Mouse (Mus musculus) hindbrain, embryonic 13.5 days (tissue): ENCODE measurements around the gene AI413582. TPM values are rescaled to one million over a fixed set of nuclear protein-coding genes. Genes with fewer than 3 reads are reported as not detected.
A peak's percentile ranks its signal among the peaks of the same experiment; 100 is the strongest.

Experiments used
- ATAC-seq: fragments of 200-750 bp; cut with Nextera tagmentation; 2 replicates; pipeline ENCODE4 v1.8.0; 2017; ENCODE audit warnings: moderate TSS enrichment; ENCODE audit not compliant: low FRiP score
- H3K27ac ChIP-seq: fragments of 300-500 bp; sonication (generic); 2 replicates; pipeline ENCODE4 v1.5.1; 2015; ENCODE audit warnings: inconsistent platforms, mild to moderate bottlenecking, moderate library complexity
- H3K27me3 ChIP-seq: fragments of 300-500 bp; sonication (generic); 2 replicates; pipeline ENCODE4 v1.6.1; 2015; ENCODE audit warnings: mild to moderate bottlenecking, inconsistent platforms
- H3K36me3 ChIP-seq: fragments of 300-500 bp; sonication (generic); 2 replicates; pipeline ENCODE4 v1.6.1; 2015; ENCODE audit warnings: mild to moderate bottlenecking, inconsistent platforms
- H3K4me1 ChIP-seq: fragments of 300-500 bp; sonication (generic); replicated peaks from 2 replicates; pipeline ENCODE4 v1.6.1; 2015; ENCODE audit warnings: inconsistent platforms
- H3K4me2 ChIP-seq: fragments of 300-500 bp; sonication (generic); 2 replicates; pipeline ENCODE4 v1.6.1; 2015; ENCODE audit warnings: inconsistent platforms, mild to moderate bottlenecking, moderate library complexity
- H3K4me3 ChIP-seq: fragments of 300-500 bp; sonication (generic); 2 replicates; pipeline ENCODE4 v1.5.1; 2015; ENCODE audit warnings: mild to moderate bottlenecking, inconsistent platforms
- H3K9ac ChIP-seq: fragments of 300-500 bp; sonication (generic); 2 replicates; pipeline ENCODE4 v1.6.1; 2015; ENCODE audit warnings: mild to moderate bottlenecking, inconsistent platforms
- H3K9me3 ChIP-seq: fragments of 300-500 bp; sonication (generic); 2 replicates; pipeline ENCODE4 v1.6.1; 2016; ENCODE audit warnings: inconsistent platforms
- WGBS: fragments of 180-500 bp; shearing (Covaris S2); methylation state at CpG from one replicate; pipeline ENCODE4 v1.1.7; 2015; 5-methylcytosine and 5-hydroxymethylcytosine counted together
- polyA plus RNA-seq: library from polyadenylated mRNA; unstranded; fragments of >200 nt; fragmentation: Nextera tagmentation; extraction: Ambion mirVana; gene quantifications from 2 replicates; pipeline ENCODE4 v1.2.1, GENCODE M21; 2015

The AI413582 gene
- polyA plus RNA-seq, 1 experiment from 2014 or later = 44.8 TPM

GRCm38 (mm10) chr17:27595659-27596375 lies 30.3 kb upstream of the AI413582 start:
- Histone ChIP-seq H3K4me1 (peaks cover 30% of the 10 kb centered on the region), H3K4me2 (no peak overlapping the region), H3K27me3 (no peaks in the 10 kb centered on the region), H3K36me3 (peaks cover 51% of the 10 kb centered on the region), H3K9ac (no peak overlapping the region; the same call in 1 of the 2 replicates), H3K4me3 (no peak overlapping the region), H3K27ac (0 out of 2 replicates have a peak overlapping the region, but pooled peaks have one; percentile 30), H3K9me3 (no peaks in the 10 kb centered on the region)
- 91% methylated on average over 15 of the region's 15 CpGs for WGBS
- no peak for ATAC-seq

GRCm38 (mm10) chr17:27592565-27592910 lies 27.0 kb upstream of the AI413582 start:
- Histone ChIP-seq H3K4me2 (no peak overlapping the region), H3K27ac (no peak overlapping the region), H3K4me3 (no peak overlapping the region), H3K27me3 (no peaks in the 10 kb centered on the region), H3K9me3 (no peaks in the 10 kb centered on the region), H3K4me1 (peaks cover 17% of the 10 kb centered on the region; the same call in 1 of the 2 replicates), H3K36me3 (peaks cover 72% of the 10 kb centered on the region), H3K9ac (no peak overlapping the region)
- 97% methylated on average over 7 of the region's 7 CpGs for WGBS
- ATAC-seq = no peak

DNA sequence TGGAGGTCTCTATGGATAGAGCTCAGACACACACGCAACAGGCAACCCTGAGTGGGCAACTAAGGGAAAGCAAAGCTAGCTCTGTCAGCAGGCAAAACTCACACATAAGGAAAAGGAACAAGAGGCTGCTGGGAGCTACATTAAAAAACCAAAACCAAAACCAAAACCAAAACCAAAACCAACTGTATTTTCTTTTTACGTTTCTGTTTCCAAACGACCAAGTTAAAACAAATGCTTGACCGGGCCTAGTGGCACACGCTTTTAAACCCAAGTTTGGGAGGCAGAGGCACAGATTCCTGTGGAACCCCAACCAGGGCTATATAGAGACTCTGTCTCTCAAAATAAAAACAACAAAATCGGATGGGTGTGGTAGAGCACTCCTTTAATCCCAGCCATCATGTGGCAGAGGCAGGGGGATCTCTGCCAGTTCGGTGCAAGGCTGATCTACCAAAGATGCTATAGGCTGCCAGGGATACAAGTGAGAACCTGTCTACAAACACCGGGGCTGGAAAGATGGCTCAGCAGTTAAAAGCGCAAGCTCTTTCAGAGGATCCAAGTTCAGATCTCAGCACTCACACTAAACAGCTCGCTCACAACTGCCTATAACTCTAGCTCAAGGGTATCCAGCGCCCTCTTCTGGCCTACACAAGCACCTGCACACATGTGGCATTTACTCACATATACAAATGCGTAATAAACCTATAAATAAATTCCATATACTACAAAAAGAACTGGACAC lies 26.4 kb upstream of the AI413582 start:
- ATAC-seq = no peak
- Histone ChIP-seq H3K4me3 (no peak overlapping the region), H3K27ac (no peak overlapping the region), H3K9me3 (no peaks in the 10 kb centered on the region), H3K4me1 (peaks cover 18% of the 10 kb centered on the region; the same call in 1 of the 2 replicates), H3K4me2 (no peak overlapping the region), H3K9ac (no peak overlapping the region), H3K27me3 (no peaks in the 10 kb centered on the region), H3K36me3 (peaks cover 75% of the 10 kb centered on the region)
- WGBS = 90% methylated on average over 12 of the region's 12 CpGs

GRCm38 (mm10) chr17:27588231-27588630 lies 22.7 kb upstream of the AI413582 start:
- Histone ChIP-seq H3K36me3 (peaks cover 71% of the 10 kb centered on the region), H3K4me1 (peaks cover 9% of the 10 kb centered on the region; the same call in 1 of the 2 replicates), H3K4me2 (no peak overlapping the region), H3K27me3 (no peaks in the 10 kb centered on the region), H3K9me3 (no peaks in the 10 kb centered on the region), H3K4me3 (no peak overlapping the region), H3K9ac (no peak overlapping the region), H3K27ac (no peak overlapping the region)
- no peak for ATAC-seq
- WGBS = 79% methylated on average over 8 of the region's 8 CpGs

- H3K4me1 ChIP-seq = peaks cover 9% of the 10 kb centered on the region; the same call in 1 of the 2 replicates
- no peak overlapping the region for H3K4me3 ChIP-seq
- WGBS = 80% methylated on average over 12 of the region's 12 CpGs
- H3K4me2 ChIP-seq = no peak overlapping the region
- peaks cover 72% of the 10 kb centered on the region for H3K36me3 ChIP-seq
- H3K27me3 ChIP-seq = no peaks in the 10 kb centered on the region
- no peak overlapping the region for H3K9ac ChIP-seq
- H3K27ac ChIP-seq = 0 out of 2 replicates have a peak overlapping the region, but pooled peaks have one; percentile 8
- no peaks in the 10 kb centered on the region for H3K9me3 ChIP-seq
- ATAC-seq = no peak
Observed at GRCm38 (mm10) chr17:27587252-27587651, 21.7 kb upstream of the AI413582 start.

- 0 out of 2 replicates have a peak overlapping the region, but pooled peaks have one; percentile 8 for H3K27ac ChIP-seq
- H3K27me3 ChIP-seq = no peaks in the 10 kb centered on the region
- 70% methylated on average over 9 of the region's 9 CpGs for WGBS
- no peak overlapping the region for H3K9ac ChIP-seq
- no peaks in the 10 kb centered on the region for H3K9me3 ChIP-seq
- H3K36me3 ChIP-seq = peaks cover 75% of the 10 kb centered on the region
- no peak overlapping the region for H3K4me3 ChIP-seq
- no peak overlapping the region for H3K4me2 ChIP-seq
- ATAC-seq = no peak
- H3K4me1 ChIP-seq = peaks cover 9% of the 10 kb centered on the region; the same call in 1 of the 2 replicates
Observed at GRCm38 (mm10) chr17:27586661-27587060, 21.1 kb upstream of the AI413582 start.

GRCm38 (mm10) chr17:27583185-27583894 lies 17.8 kb upstream of the AI413582 start:
- no peak overlapping the region for H3K27ac ChIP-seq
- WGBS = 91% methylated on average over 13 of the region's 13 CpGs
- no peak overlapping the region for H3K4me2 ChIP-seq
- H3K4me3 ChIP-seq = no peak overlapping the region
- H3K4me1 ChIP-seq = peaks cover 9% of the 10 kb centered on the region; the same call in 1 of the 2 replicates
- no peak for ATAC-seq
- peaks cover 89% of the 10 kb centered on the region for H3K36me3 ChIP-seq
- H3K27me3 ChIP-seq = no peaks in the 10 kb centered on the region
- 0 out of 2 replicates have a peak overlapping the region, but pooled peaks have one; percentile 19 for H3K9ac ChIP-seq
- H3K9me3 ChIP-seq = no peaks in the 10 kb centered on the region

DNA sequence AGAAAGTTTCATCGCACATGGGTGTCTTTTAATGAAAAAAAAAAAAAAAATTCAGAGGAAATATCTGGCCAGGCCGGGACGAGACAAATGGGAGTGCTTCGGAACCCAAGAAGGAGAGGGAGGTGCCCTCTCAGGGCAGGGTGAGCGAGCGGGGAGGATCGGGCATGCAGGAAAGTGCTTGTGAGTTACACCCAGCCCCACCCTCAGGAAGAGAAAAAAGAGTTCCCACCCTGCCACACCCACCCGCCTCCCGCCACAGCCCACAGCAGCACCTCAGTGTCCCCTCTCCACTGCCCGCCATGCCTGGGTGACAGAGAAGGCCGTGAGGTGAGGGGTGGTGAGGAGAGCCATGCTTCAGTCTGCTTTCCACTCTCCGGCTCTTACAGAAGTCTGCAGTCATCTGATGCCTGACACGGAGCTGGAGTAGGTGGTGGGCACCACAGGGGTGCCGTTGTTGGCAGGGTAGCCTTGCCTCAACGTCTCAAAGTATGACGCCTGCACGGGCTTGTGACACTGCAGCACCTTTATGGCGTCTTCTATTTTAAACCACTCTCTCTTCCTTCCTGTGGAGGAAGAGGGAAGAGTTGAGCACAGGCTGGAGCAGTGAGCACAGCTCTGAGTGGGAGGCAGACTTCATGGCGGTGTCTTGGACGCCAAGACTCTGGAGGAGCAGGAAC lies 15.0 kb upstream of the AI413582 start:
- ATAC-seq = no peak
- WGBS = 92% methylated on average over 20 of the region's 20 CpGs
- Histone ChIP-seq H3K27ac (no peak overlapping the region), H3K4me1 (no peaks in the 10 kb centered on the region), H3K9me3 (no peaks in the 10 kb centered on the region), H3K27me3 (no peaks in the 10 kb centered on the region), H3K9ac (no peak overlapping the region), H3K4me2 (no peak overlapping the region), H3K4me3 (no peak overlapping the region), H3K36me3 (peaks cover 90% of the 10 kb centered on the region)

GRCm38 (mm10) chr17:27579816-27580215 lies 14.3 kb upstream of the AI413582 start:
- no peak for ATAC-seq
- WGBS = 87% methylated on average over 8 of the region's 8 CpGs
- H3K36me3 ChIP-seq = peaks cover 90% of the 10 kb centered on the region

GRCm38 (mm10) chr17:27578487-27578886 lies 12.9 kb upstream of the AI413582 start:
- Histone ChIP-seq H3K4me1 (no peaks in the 10 kb centered on the region), H3K4me2 (no peak overlapping the region), H3K27me3 (no peaks in the 10 kb centered on the region), H3K9me3 (no peaks in the 10 kb centered on the region), H3K36me3 (peaks cover 89% of the 10 kb centered on the region), H3K27ac (no peak overlapping the region), H3K4me3 (no peak overlapping the region), H3K9ac (no peak overlapping the region)
- WGBS = 93% methylated on average over 10 of the region's 10 CpGs
- ATAC-seq = no peak

More at GRCm38 (mm10) chr17:27579816-27580215, 14.3 kb upstream of the AI413582 start:
- no peaks in the 10 kb centered on the region for H3K4me1 ChIP-seq
- H3K27me3 ChIP-seq = no peaks in the 10 kb centered on the region
- H3K9ac ChIP-seq = no peak overlapping the region
- H3K9me3 ChIP-seq = no peaks in the 10 kb centered on the region
- H3K4me2 ChIP-seq = no peak overlapping the region
- H3K27ac ChIP-seq = no peak overlapping the region
- no peak overlapping the region for H3K4me3 ChIP-seq

GRCm38 (mm10) chr17:27577468-27577867 lies 11.9 kb upstream of the AI413582 start:
- Histone ChIP-seq H3K9me3 (no peaks in the 10 kb centered on the region), H3K36me3 (peaks cover 84% of the 10 kb centered on the region), H3K27ac (0 out of 2 replicates have a peak overlapping the region, but pooled peaks have one; percentile 35), H3K4me1 (no peaks in the 10 kb centered on the region), H3K9ac (no peak overlapping the region), H3K27me3 (no peaks in the 10 kb centered on the region), H3K4me3 (no peak overlapping the region), H3K4me2 (no peak overlapping the region)
- ATAC-seq = no peak
- WGBS = 70% methylated on average over 6 of the region's 6 CpGs
